Mouse (Mus musculus): ENCODE measurements around the gene Camta1. TPM values are rescaled to one million over a fixed set of nuclear protein-coding genes. Genes with fewer than 3 reads are reported as not detected.
A peak's percentile ranks its signal among the peaks of the same experiment; 100 is the strongest.

The Camta1 gene
- polyA plus RNA-seq, 1 experiment from 2014 or later = 123 TPM

DNA sequence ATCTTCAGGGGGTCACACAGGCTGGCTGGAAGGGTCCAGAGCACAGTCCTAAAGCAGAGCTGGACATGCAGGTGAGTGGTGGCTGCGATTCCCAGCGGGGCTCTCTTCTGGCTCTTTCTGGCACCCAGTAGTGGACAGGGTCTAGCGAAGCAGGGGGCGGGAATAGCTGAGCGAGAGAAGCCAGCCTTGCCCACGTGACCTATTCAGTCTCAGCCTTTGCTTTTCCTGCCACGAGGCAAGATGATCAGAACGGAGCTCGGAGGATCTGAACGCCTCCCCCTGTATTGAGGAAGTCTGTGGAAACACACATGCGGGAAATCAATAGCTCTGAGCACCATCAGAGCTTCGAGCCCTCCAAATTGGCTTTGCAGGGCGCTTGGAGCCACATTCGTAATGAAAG lies 14.7 kb upstream of the Camta1 start:
- ATAC-seq (no peak), DNase-seq (ENCODE audit: low spot score) (no peak)
- Histone ChIP-seq H3K36me3 (ENCODE audit: control insufficient read depth, insufficient read depth, low read length) (no peaks in the 10 kb centered on the region), H3K27me3 (replicated peaks; ENCODE audit: control insufficient read depth, insufficient read depth, low read length) (no peaks in the 10 kb centered on the region), H3K9me3 (replicated peaks; ENCODE audit: control insufficient read depth, low read length) (no peaks in the 10 kb centered on the region), H3K4me2 (ENCODE audit: low read length) (no peak overlapping the region), H3K4me1 (ENCODE audit: control insufficient read depth, insufficient read depth, low read length) (peaks cover 3% of the 10 kb centered on the region; the same call in 1 of the 2 replicates), H3K9ac (ENCODE audit: low read length) (no peak overlapping the region), H3K27ac (ENCODE audit: low read depth, low read length) (no peak overlapping the region), H3K4me3 (ENCODE audit: low read depth, low read length) (no peak overlapping the region)
- WGBS = 52% methylated on average over 14 of the region's 14 CpGs

DNA sequence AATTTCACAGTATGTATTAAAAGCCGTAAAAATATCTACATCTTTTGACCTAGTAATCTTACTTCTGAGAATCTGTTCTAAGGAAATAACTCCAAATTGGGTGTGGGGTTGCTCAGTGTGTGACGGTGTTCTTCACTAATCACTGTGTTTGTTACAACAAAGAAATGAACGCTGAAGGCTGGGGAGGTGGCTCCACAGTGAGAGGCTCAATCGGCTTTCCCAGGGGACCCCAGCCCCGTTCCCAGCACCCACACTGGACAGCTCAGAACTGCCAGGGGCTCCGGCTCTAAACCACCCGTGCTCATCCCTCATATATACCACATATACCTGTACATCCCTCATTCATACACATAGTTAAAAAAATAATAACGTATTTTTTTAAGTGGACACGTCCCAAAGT lies 1.8 kb upstream of the Camta1 start:
- H3K9me3 ChIP-seq (replicated peaks; ENCODE audit: control insufficient read depth, low read length) = no peaks in the 10 kb centered on the region
- H3K27me3 ChIP-seq (replicated peaks; ENCODE audit: control insufficient read depth, insufficient read depth, low read length) = no peaks in the 10 kb centered on the region
- no peak overlapping the region for H3K9ac ChIP-seq (ENCODE audit: low read length)
- ATAC-seq (no peak), DNase-seq (ENCODE audit: low spot score) (no peak)
- 57% methylated on average over 9 of the region's 9 CpGs for WGBS
- H3K4me3 ChIP-seq (ENCODE audit: low read depth, low read length) = 0 out of 2 replicates have a peak overlapping the region, but pooled peaks have one; percentile 47
- H3K4me2 ChIP-seq (ENCODE audit: low read length) = peak overlapping the region; percentile 53
- H3K27ac ChIP-seq (ENCODE audit: low read depth, low read length) = no peak overlapping the region
- H3K4me1 ChIP-seq (ENCODE audit: control insufficient read depth, insufficient read depth, low read length) = peaks cover 7% of the 10 kb centered on the region; the same call in 1 of the 2 replicates
- no peaks in the 10 kb centered on the region for H3K36me3 ChIP-seq (ENCODE audit: control insufficient read depth, insufficient read depth, low read length)

- Histone ChIP-seq H3K36me3 (ENCODE audit: control insufficient read depth, insufficient read depth, low read length) (no peaks in the 10 kb centered on the region), H3K27ac (ENCODE audit: low read depth, low read length) (peak overlapping the region; percentile 80), H3K4me3 (ENCODE audit: low read depth, low read length) (peak overlapping the region; percentile 74), H3K4me2 (ENCODE audit: low read length) (peak overlapping the region; percentile 89), H3K9me3 (replicated peaks; ENCODE audit: control insufficient read depth, low read length) (no peaks in the 10 kb centered on the region), H3K9ac (ENCODE audit: low read length) (peak overlapping the region; percentile 76), H3K4me1 (ENCODE audit: control insufficient read depth, insufficient read depth, low read length) (peaks cover 7% of the 10 kb centered on the region; the same call in 1 of the 2 replicates), H3K27me3 (replicated peaks; ENCODE audit: control insufficient read depth, insufficient read depth, low read length) (no peaks in the 10 kb centered on the region)
- 1% methylated on average over 10 of the region's 58 CpGs for WGBS
- no peak for DNase-seq (ENCODE audit: low spot score)
- no peak for ATAC-seq
Observed at GRCm38 (mm10) chr4:151861471-151861805, 238 bp downstream of the Camta1 start.

GRCm38 (mm10) chr4:151860441-151861331 lies 990 bp downstream of the Camta1 start:
- WGBS = 3% methylated on average over 38 of the region's 63 CpGs
- Histone ChIP-seq H3K27ac (ENCODE audit: low read depth, low read length) (peak overlapping the region; percentile 80; the same call in 1 of the 2 replicates), H3K27me3 (replicated peaks; ENCODE audit: control insufficient read depth, insufficient read depth, low read length) (no peaks in the 10 kb centered on the region), H3K4me1 (ENCODE audit: control insufficient read depth, insufficient read depth, low read length) (peaks cover 7% of the 10 kb centered on the region; the same call in 1 of the 2 replicates), H3K9ac (ENCODE audit: low read length) (peak overlapping the region; percentile 76), H3K4me3 (ENCODE audit: low read depth, low read length) (peak overlapping the region; percentile 74), H3K9me3 (replicated peaks; ENCODE audit: control insufficient read depth, low read length) (no peaks in the 10 kb centered on the region), H3K4me2 (ENCODE audit: low read length) (peak overlapping the region; percentile 89), H3K36me3 (ENCODE audit: control insufficient read depth, insufficient read depth, low read length) (no peaks in the 10 kb centered on the region)
- ATAC-seq (no peak), DNase-seq (ENCODE audit: low spot score) (peak; percentile 25)

DNA sequence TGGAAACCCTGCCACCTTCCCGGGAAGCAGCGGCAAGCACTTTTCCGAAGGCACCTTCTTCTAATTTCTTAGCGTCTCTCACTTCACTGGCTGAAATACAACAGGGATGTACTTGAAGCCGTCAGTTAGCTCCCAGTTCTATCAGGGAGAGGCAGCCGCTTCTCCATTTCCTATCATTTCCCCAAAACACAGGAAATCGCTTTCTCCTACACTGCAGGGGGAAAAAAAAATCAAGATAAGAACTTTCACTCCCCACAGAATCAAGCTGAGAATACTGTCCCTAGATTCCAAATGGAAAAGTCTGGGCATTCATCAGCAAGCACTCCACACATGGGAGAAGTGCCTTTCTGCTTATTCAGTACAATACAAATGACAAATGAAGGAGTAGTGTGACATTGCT lies 2.4 kb downstream of the Camta1 start:
- Histone ChIP-seq H3K4me1 (ENCODE audit: control insufficient read depth, insufficient read depth, low read length) (peaks cover 7% of the 10 kb centered on the region; the same call in 1 of the 2 replicates), H3K27me3 (replicated peaks; ENCODE audit: control insufficient read depth, insufficient read depth, low read length) (no peaks in the 10 kb centered on the region), H3K4me2 (ENCODE audit: low read length) (no peak overlapping the region), H3K36me3 (ENCODE audit: control insufficient read depth, insufficient read depth, low read length) (no peaks in the 10 kb centered on the region), H3K27ac (ENCODE audit: low read depth, low read length) (no peak overlapping the region), H3K9me3 (replicated peaks; ENCODE audit: control insufficient read depth, low read length) (no peaks in the 10 kb centered on the region), H3K4me3 (ENCODE audit: low read depth, low read length) (no peak overlapping the region), H3K9ac (ENCODE audit: low read length) (no peak overlapping the region)
- ATAC-seq (no peak), DNase-seq (ENCODE audit: low spot score) (no peak)
- 90% methylated on average over 7 of the region's 7 CpGs for WGBS

- no peaks in the 10 kb centered on the region for H3K27me3 ChIP-seq (replicated peaks; ENCODE audit: control insufficient read depth, insufficient read depth, low read length)
- H3K4me3 ChIP-seq (ENCODE audit: low read depth, low read length) = no peak overlapping the region
- DNase-seq (ENCODE audit: low spot score) (peak; percentile 81), ATAC-seq (no peak)
- H3K9me3 ChIP-seq (replicated peaks; ENCODE audit: control insufficient read depth, low read length) = no peaks in the 10 kb centered on the region
- H3K9ac ChIP-seq (ENCODE audit: low read length) = no peak overlapping the region
- H3K4me2 ChIP-seq (ENCODE audit: low read length) = no peak overlapping the region
- H3K36me3 ChIP-seq (ENCODE audit: control insufficient read depth, insufficient read depth, low read length) = no peaks in the 10 kb centered on the region
- H3K4me1 ChIP-seq (ENCODE audit: control insufficient read depth, insufficient read depth, low read length) = no peaks in the 10 kb centered on the region
- no peak overlapping the region for H3K27ac ChIP-seq (ENCODE audit: low read depth, low read length)
- WGBS = 80% methylated on average over 3 of the region's 3 CpGs
Observed at GRCm38 (mm10) chr4:151853949-151854348, 7.7 kb downstream of the Camta1 start.

GRCm38 (mm10) chr4:151851179-151851578 lies 10.5 kb downstream of the Camta1 start:
- 54% methylated on average over 2 of the region's 2 CpGs for WGBS
- ATAC-seq = no peak
- no peak overlapping the region for H3K4me3 ChIP-seq (ENCODE audit: low read depth, low read length)

GRCm38 (mm10) chr4:151842591-151842990 lies 19.1 kb downstream of the Camta1 start:
- Histone ChIP-seq H3K4me1 (ENCODE audit: control insufficient read depth, insufficient read depth, low read length) (no peaks in the 10 kb centered on the region), H3K27me3 (replicated peaks; ENCODE audit: control insufficient read depth, insufficient read depth, low read length) (no peaks in the 10 kb centered on the region), H3K4me3 (ENCODE audit: low read depth, low read length) (no peak overlapping the region), H3K9me3 (replicated peaks; ENCODE audit: control insufficient read depth, low read length) (no peaks in the 10 kb centered on the region), H3K4me2 (ENCODE audit: low read length) (no peak overlapping the region), H3K9ac (ENCODE audit: low read length) (no peak overlapping the region), H3K27ac (ENCODE audit: low read depth, low read length) (no peak overlapping the region), H3K36me3 (ENCODE audit: control insufficient read depth, insufficient read depth, low read length) (no peaks in the 10 kb centered on the region)
- WGBS = 44% methylated on average over 2 of the region's 2 CpGs
- ATAC-seq (no peak), DNase-seq (ENCODE audit: low spot score) (no peak)

More at GRCm38 (mm10) chr4:151851179-151851578, 10.5 kb downstream of the Camta1 start:
- Histone ChIP-seq H3K4me1 (ENCODE audit: control insufficient read depth, insufficient read depth, low read length) (no peaks in the 10 kb centered on the region), H3K36me3 (ENCODE audit: control insufficient read depth, insufficient read depth, low read length) (no peaks in the 10 kb centered on the region), H3K27ac (ENCODE audit: low read depth, low read length) (no peak overlapping the region), H3K9ac (ENCODE audit: low read length) (no peak overlapping the region), H3K27me3 (replicated peaks; ENCODE audit: control insufficient read depth, insufficient read depth, low read length) (no peaks in the 10 kb centered on the region), H3K4me2 (ENCODE audit: low read length) (no peak overlapping the region), H3K9me3 (replicated peaks; ENCODE audit: control insufficient read depth, low read length) (no peaks in the 10 kb centered on the region)
- peak; percentile 57 for DNase-seq (ENCODE audit: low spot score)

- H3K9ac ChIP-seq (ENCODE audit: low read length) = no peak overlapping the region
- no peaks in the 10 kb centered on the region for H3K36me3 ChIP-seq (ENCODE audit: control insufficient read depth, insufficient read depth, low read length)
- H3K4me1 ChIP-seq (ENCODE audit: control insufficient read depth, insufficient read depth, low read length) = 0 out of 2 replicates have a peak, but pooled peaks cover 3% of the 10 kb centered on the region
- H3K4me3 ChIP-seq (ENCODE audit: low read depth, low read length) = no peak overlapping the region
- 85% methylated on average over 2 of the region's 2 CpGs for WGBS
- H3K9me3 ChIP-seq (replicated peaks; ENCODE audit: control insufficient read depth, low read length) = no peaks in the 10 kb centered on the region
- no peak for ATAC-seq
- no peak overlapping the region for H3K27ac ChIP-seq (ENCODE audit: low read depth, low read length)
- DNase-seq (ENCODE audit: low spot score) = no peak
- H3K4me2 ChIP-seq (ENCODE audit: low read length) = no peak overlapping the region
- H3K27me3 ChIP-seq (replicated peaks; ENCODE audit: control insufficient read depth, insufficient read depth, low read length) = no peaks in the 10 kb centered on the region
Observed at GRCm38 (mm10) chr4:151838518-151838917, 23.2 kb downstream of the Camta1 start.
